In genomic region chr14:121646617-121647016, GRCm38 (mm10) we compare ENCODE assay signal across 10 mouse cellular contexts.
DNase-seq lines count a peak whose midpoint lies in the region; ATAC-seq lines count a peak whose summit lies in the region.
"Had no signal": no experiment of that assay in that cellular context is flagged by ENCODE, and none has a peak within 500 bp of the region (broad histone marks: within the 10 kb centered on the region; RNA-seq: fewer than 3 reads in every experiment).

No protein-coding gene starts in this region.

- no peak overlapping the region for H3K27ac ChIP-seq in hindbrain, embryonic 13.5 days
- H3K27ac ChIP-seq: limb, embryonic 12.5 days had no signal

- WGBS in hindbrain, embryonic 13.5 days = 80% methylated on average over 10 of the region's 10 CpGs

- H3K9me3 ChIP-seq in hindbrain, embryonic 13.5 days = no peaks in the 10 kb centered on the region
- H3K9me3 ChIP-seq: G1E; limb, embryonic 12.5 days had no signal

- no peaks in the 10 kb centered on the region for H3K4me1 ChIP-seq in hindbrain, embryonic 13.5 days (replicated peaks)

- H3K27me3 ChIP-seq in hindbrain, embryonic 13.5 days = no peaks in the 10 kb centered on the region
- H3K27me3 ChIP-seq: limb, embryonic 12.5 days had no signal

- no peak for ATAC-seq in hindbrain, embryonic 13.5 days (ENCODE audit: low FRiP score)

- H3K9ac ChIP-seq in hindbrain, embryonic 13.5 days = no peak overlapping the region
- H3K9ac ChIP-seq: limb, embryonic 12.5 days had no signal

- DNase-seq in kidney, adult 9 months = peak; percentile 47
- DNase-seq in kidney, adult 11 months = no peak
- peak; percentile 70 for DNase-seq in cerebellum, adult 11-12 months
- DNase-seq in heart, adult 18-20 months = peak; percentile 53 to 73
- DNase-seq in kidney, postnatal 4 days = peak; percentile 35 to 52
- no peak for DNase-seq in urinary bladder, postnatal 4 days (ENCODE audit: low spot score in 2 of 2)
- DNase-seq in spleen, postnatal 14 days (ENCODE audit: low spot score in 2 of 2) = no peak

- H3K4me3 ChIP-seq in hindbrain, embryonic 13.5 days = no peak overlapping the region
- H3K4me3 ChIP-seq: limb, embryonic 12.5 days had no signal

- no peak overlapping the region for H3K4me2 ChIP-seq in hindbrain, embryonic 13.5 days
- H3K4me2 ChIP-seq: limb, embryonic 12.5 days had no signal

- H3K36me3 ChIP-seq in hindbrain, embryonic 13.5 days = no peaks in the 10 kb centered on the region
- H3K36me3 ChIP-seq: limb, embryonic 12.5 days had no signal

Comparison
In these comparisons a context has a peak if more than half of its experiments do, and no peak if none do; other contexts are left out.
1. DNase-seq: peak in kidney, adult 9 months (single experiment), cerebellum, adult 11-12 months (single experiment), heart, adult 18-20 months (2 of 2) and kidney, postnatal 4 days (2 of 2); none in kidney, adult 11 months (single experiment), urinary bladder, postnatal 4 days (0 of 2) and spleen, postnatal 14 days (0 of 2).